Mouse (Mus musculus) heart, embryonic 15.5 days (tissue): ENCODE measurements around the gene Ythdf1. TPM values are rescaled to one million over a fixed set of nuclear protein-coding genes. Genes with fewer than 3 reads are reported as not detected.
A peak's percentile ranks its signal among the peaks of the same experiment; 100 is the strongest.

Experiments
- ATAC-seq: fragments of 200-750 bp; cut with Nextera tagmentation; replicated peaks from 2 replicates; pipeline ENCODE4 v1.8.0; 2017; ENCODE audit warnings: low read depth, moderate TSS enrichment; ENCODE audit not compliant: insufficient number of reproducible peaks, insufficient read depth, low FRiP score
- H3K27ac ChIP-seq: fragments of 300-500 bp; sonication (generic); 2 replicates; pipeline ENCODE4 v1.5.1; 2015; ENCODE audit warnings: mild to moderate bottlenecking, inconsistent platforms
- H3K27me3 ChIP-seq: fragments of 300-500 bp; sonication (generic); 2 replicates; pipeline ENCODE4 v1.6.1; 2015; ENCODE audit warnings: inconsistent platforms
- H3K36me3 ChIP-seq: fragments of 300-500 bp; sonication (generic); 2 replicates; pipeline ENCODE4 v1.6.1; 2015; ENCODE audit warnings: mild to moderate bottlenecking, inconsistent platforms
- H3K4me1 ChIP-seq: fragments of 300-500 bp; sonication (generic); replicated peaks from 2 replicates; pipeline ENCODE4 v1.6.1; 2015; ENCODE audit warnings: inconsistent platforms
- H3K4me2 ChIP-seq: fragments of 300-500 bp; sonication (generic); 2 replicates; pipeline ENCODE4 v1.6.1; 2015; ENCODE audit warnings: inconsistent platforms, mild to moderate bottlenecking, moderate library complexity
- H3K4me3 ChIP-seq: fragments of 300-500 bp; sonication (generic); 2 replicates; pipeline ENCODE4 v1.5.1; 2015; ENCODE audit warnings: mild to moderate bottlenecking, inconsistent platforms
- H3K9ac ChIP-seq: fragments of 300-500 bp; sonication (generic); 2 replicates; pipeline ENCODE4 v1.6.1; 2015; ENCODE audit warnings: mild to moderate bottlenecking, inconsistent platforms
- H3K9me3 ChIP-seq: fragments of 300-500 bp; sonication (generic); replicated peaks from 2 replicates; pipeline ENCODE4 v1.6.1; 2016; ENCODE audit warnings: inconsistent platforms
- WGBS: fragments of 180-500 bp; shearing (Covaris S2); methylation state at CpG from one replicate; pipeline ENCODE4 v1.1.7; 2015; ENCODE audit warnings: mixed read lengths; 5-methylcytosine and 5-hydroxymethylcytosine counted together
- polyA plus RNA-seq: library from polyadenylated mRNA; unstranded; fragments of >200 nt; fragmentation: Nextera tagmentation; extraction: Ambion mirVana; gene quantifications from 2 replicates; pipeline ENCODE4 v1.2.1, GENCODE M21; 2015

Ythdf1 gene
- polyA plus RNA-seq, 1 experiment from 2014 or later = 32.9 TPM

DNA sequence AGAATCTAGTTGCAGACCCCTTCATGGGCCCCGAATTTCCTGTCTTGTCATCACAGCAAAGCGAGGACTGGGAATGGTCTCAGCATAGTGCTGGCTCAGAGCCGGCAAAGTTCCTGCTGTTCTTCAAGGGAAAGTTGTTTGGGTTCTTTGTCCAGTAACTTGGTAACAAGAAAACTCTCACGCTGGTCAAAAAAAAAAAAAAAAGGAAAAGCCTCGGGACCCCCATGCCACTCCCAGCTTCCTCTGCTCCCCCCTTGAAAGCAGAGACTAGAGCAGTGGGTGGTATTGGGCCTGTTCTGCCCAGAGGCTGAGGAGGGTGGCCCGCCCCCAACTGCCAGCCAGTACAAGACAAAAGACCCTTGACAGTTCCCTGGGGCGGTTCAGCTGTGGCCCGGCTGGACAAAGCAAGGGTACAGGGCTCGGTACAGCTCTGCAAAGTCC, 32.0 kb upstream of the Ythdf1 start:
- Histone ChIP-seq H3K27me3 (peaks cover 33% of the 10 kb centered on the region), H3K27ac (peak overlapping the region; percentile 70), H3K4me2 (peak overlapping the region; percentile 91), H3K36me3 (no peaks in the 10 kb centered on the region), H3K4me3 (peak overlapping the region; percentile 62), H3K9me3 (no peaks in the 10 kb centered on the region), H3K4me1 (peaks cover 31% of the 10 kb centered on the region), H3K9ac (no peak overlapping the region)
- 24% methylated on average over 9 of the region's 9 CpGs for WGBS
- no peak; the same call in 1 of the 2 replicates for ATAC-seq

DNA sequence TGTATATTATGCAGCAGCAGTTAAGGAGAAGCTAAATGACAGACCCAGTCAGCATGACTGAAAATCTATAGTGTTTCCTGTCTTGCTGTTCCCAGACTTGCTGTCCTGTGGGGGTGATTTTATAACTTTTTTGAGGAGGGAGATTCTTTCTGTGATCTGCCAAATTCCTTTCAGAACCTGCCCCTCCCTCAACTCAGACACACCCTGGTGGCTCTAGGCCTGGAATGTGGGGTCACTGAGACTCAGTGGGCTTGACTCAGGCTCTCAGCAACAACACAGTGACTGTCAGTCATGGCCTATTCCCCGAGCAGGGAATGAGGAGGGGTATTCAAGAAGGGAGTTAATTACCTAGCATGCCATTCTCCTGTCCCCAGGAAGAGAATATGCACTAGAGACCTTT, 29.2 kb upstream of the Ythdf1 start:
- Histone ChIP-seq H3K4me1 (peaks cover 27% of the 10 kb centered on the region), H3K4me2 (no peak overlapping the region), H3K27me3 (peaks cover 20% of the 10 kb centered on the region; the same call in 1 of the 2 replicates), H3K27ac (no peak overlapping the region), H3K9ac (no peak overlapping the region), H3K4me3 (no peak overlapping the region), H3K36me3 (no peaks in the 10 kb centered on the region), H3K9me3 (no peaks in the 10 kb centered on the region)
- 23% methylated on average over 1 of the region's 1 CpGs for WGBS
- no peak for ATAC-seq

DNA sequence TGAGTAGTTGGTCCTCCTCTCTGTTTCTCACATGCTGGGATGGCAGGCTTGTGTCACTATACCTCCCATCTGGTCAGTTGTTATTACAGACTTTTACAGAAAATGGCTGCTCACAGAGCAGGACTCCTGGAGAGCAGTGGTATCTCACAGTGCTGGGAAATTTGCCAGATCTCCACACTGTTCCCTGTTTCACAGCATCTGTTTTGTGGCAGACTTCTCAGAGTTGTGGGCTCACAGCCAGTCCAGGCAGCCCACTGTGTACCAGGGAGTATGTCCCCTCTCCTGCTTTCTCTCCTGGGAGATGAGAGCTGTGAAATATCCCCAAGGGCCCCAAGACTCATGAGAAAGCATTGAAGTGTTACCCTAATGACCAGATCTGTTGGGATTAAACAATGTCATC, 21.1 kb upstream of the Ythdf1 start:
- no peaks in the 10 kb centered on the region for H3K36me3 ChIP-seq
- 0 out of 2 replicates have a peak, but pooled peaks have one; percentile 45 for ATAC-seq
- H3K4me1 ChIP-seq = peaks cover 15% of the 10 kb centered on the region
- no peak overlapping the region for H3K4me2 ChIP-seq
- H3K9ac ChIP-seq = no peak overlapping the region
- no peaks in the 10 kb centered on the region for H3K27me3 ChIP-seq
- peak overlapping the region; percentile 52; the same call in 1 of the 2 replicates for H3K27ac ChIP-seq
- H3K4me3 ChIP-seq = no peak overlapping the region
- H3K9me3 ChIP-seq = no peaks in the 10 kb centered on the region

DNA sequence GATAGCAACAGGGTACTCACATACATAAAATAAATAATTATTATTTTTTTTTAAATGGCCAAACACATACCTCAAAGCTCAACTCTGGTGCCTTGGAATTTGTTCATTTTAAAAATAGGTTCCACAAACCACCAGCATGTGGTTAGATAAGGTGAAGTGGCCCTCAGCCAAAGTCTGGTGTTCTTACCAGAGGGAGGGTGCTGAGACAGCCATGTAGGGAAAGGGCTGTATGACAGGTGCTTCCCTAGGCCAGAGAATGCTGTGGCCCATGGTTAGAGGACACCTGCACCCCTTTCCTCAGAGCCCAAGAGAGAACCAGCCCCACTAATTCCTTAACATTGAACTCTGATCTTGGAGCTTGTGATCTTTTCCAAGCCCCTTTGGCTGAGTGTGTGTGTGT, 19.4 kb upstream of the Ythdf1 start:
- Histone ChIP-seq H3K9ac (no peak overlapping the region), H3K4me3 (no peak overlapping the region), H3K27ac (no peak overlapping the region), H3K4me1 (peaks cover 15% of the 10 kb centered on the region), H3K27me3 (no peaks in the 10 kb centered on the region), H3K4me2 (no peak overlapping the region), H3K9me3 (no peaks in the 10 kb centered on the region), H3K36me3 (no peaks in the 10 kb centered on the region)
- no peak for ATAC-seq

DNA sequence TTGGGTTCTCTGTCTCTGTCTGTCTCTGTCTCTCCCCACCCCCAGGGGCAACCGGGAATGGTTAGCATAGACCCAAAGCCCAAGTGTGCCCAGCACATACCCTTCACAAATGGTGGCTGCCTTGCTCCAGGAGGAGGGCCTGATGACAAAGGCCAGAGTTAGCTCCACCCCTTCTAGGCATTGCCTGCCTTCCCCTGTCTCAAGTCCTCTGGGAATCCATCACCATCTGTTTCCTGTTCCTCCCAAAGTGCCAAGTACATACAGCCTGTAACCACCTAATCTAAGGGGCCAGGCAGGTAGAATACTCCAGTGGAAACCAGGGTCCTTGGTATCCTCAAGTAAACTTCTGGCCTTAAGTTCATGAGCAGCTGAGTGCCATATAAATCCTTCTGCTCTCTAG, 11.7 kb upstream of the Ythdf1 start:
- no peak overlapping the region for H3K4me3 ChIP-seq
- H3K4me2 ChIP-seq = no peak overlapping the region
- H3K9ac ChIP-seq = no peak overlapping the region
- H3K27ac ChIP-seq = no peak overlapping the region
- 61% methylated on average over 1 of the region's 1 CpGs for WGBS
- no peaks in the 10 kb centered on the region for H3K9me3 ChIP-seq
- ATAC-seq = no peak
- H3K4me1 ChIP-seq = no peaks in the 10 kb centered on the region
- H3K36me3 ChIP-seq = no peaks in the 10 kb centered on the region
- peaks cover 3% of the 10 kb centered on the region; the same call in 1 of the 2 replicates for H3K27me3 ChIP-seq

DNA sequence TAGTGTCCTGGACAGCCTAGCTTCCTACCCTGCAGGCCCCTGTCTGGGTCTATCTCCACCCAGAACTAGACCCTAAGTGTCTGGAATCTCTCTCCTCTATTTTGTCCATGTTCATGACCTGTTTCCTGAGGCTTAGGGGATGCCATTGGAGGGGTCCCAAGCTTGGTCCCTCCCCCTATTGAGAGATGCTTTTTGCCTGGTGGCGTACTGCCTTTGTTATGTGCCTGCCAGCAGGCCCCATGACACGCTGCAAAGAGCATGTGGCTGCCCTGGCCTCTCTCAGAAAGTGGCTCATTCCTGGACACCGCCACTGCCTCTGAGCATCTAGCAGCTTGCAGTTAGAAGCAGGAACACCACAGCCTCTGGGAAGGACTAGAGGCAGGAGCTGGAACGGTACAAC, 8.0 kb upstream of the Ythdf1 start, which contains the start of gene Birc7:
Gene Birc7 (plus strand): TSS at position 301 of the 400 bp plus-strand sequence.
- 41% methylated on average over 4 of the region's 4 CpGs for WGBS
- no peak within 1 kb of the TSS for H3K27ac ChIP-seq
- no peaks in the 10 kb centered on the region for H3K36me3 ChIP-seq
- ATAC-seq = no peak
- H3K9me3 ChIP-seq = no peaks in the 10 kb centered on the region
- H3K4me2 ChIP-seq = no peak within 1 kb of the TSS
- no peaks in the 10 kb centered on the region for H3K27me3 ChIP-seq
- H3K9ac ChIP-seq = no peak within 1 kb of the TSS
- no peaks in the 10 kb centered on the region for H3K4me1 ChIP-seq
- no peak within 1 kb of the TSS for H3K4me3 ChIP-seq

DNA sequence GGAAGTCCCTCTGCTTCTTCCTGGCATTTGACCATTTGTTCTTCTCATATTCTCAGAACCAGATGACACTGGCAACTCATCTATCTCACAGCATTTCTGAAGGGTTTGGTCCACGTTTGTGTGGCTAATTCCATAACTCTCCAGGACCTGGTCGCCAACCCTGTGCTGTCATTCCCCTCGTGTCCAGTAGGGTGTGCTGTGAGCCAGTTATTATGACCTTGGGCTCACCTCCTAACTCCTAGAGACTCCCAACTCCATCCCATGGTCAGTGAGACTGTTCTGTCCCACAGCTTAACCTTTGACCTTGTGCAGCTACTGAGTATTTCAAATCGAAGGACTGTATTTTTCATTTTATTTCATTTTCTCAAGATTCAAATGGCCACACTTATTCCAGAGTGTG, 4.4 kb upstream of the Ythdf1 start:
- Histone ChIP-seq H3K9ac (no peak overlapping the region), H3K4me2 (no peak overlapping the region), H3K4me1 (peaks cover 4% of the 10 kb centered on the region), H3K9me3 (no peaks in the 10 kb centered on the region), H3K4me3 (no peak overlapping the region), H3K27ac (no peak overlapping the region), H3K27me3 (peaks cover 5% of the 10 kb centered on the region; the same call in 1 of the 2 replicates), H3K36me3 (no peaks in the 10 kb centered on the region)
- 6% methylated on average over 4 of the region's 4 CpGs for WGBS
- no peak for ATAC-seq

DNA sequence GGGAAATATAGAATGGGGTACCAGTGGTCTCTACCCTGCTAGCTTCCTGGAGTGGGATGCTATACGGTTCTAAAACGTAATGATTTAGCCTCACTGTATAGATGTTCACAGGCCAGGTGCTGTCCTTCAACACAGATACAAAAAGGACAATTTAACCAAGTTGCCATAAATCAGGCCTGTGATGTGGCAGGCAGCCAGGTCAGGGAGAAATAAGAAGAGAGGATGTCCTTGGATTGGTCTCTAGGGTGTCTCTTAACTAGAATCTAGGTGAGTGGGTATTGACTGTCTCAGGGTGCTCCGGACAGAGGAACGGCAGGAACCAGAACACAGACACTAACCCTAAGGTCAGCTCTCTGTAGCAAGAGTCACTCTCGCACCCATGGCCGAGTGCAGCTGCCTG, 2.0 kb upstream of the Ythdf1 start:
- no peak overlapping the region for H3K9ac ChIP-seq
- peaks cover 5% of the 10 kb centered on the region; the same call in 1 of the 2 replicates for H3K27me3 ChIP-seq
- no peak overlapping the region for H3K4me3 ChIP-seq
- ATAC-seq = no peak
- no peak overlapping the region for H3K4me2 ChIP-seq
- WGBS = 88% methylated on average over 6 of the region's 6 CpGs
- H3K4me1 ChIP-seq = peaks cover 13% of the 10 kb centered on the region
- H3K36me3 ChIP-seq = peaks cover 13% of the 10 kb centered on the region
- H3K27ac ChIP-seq = no peak overlapping the region
- H3K9me3 ChIP-seq = no peaks in the 10 kb centered on the region

DNA sequence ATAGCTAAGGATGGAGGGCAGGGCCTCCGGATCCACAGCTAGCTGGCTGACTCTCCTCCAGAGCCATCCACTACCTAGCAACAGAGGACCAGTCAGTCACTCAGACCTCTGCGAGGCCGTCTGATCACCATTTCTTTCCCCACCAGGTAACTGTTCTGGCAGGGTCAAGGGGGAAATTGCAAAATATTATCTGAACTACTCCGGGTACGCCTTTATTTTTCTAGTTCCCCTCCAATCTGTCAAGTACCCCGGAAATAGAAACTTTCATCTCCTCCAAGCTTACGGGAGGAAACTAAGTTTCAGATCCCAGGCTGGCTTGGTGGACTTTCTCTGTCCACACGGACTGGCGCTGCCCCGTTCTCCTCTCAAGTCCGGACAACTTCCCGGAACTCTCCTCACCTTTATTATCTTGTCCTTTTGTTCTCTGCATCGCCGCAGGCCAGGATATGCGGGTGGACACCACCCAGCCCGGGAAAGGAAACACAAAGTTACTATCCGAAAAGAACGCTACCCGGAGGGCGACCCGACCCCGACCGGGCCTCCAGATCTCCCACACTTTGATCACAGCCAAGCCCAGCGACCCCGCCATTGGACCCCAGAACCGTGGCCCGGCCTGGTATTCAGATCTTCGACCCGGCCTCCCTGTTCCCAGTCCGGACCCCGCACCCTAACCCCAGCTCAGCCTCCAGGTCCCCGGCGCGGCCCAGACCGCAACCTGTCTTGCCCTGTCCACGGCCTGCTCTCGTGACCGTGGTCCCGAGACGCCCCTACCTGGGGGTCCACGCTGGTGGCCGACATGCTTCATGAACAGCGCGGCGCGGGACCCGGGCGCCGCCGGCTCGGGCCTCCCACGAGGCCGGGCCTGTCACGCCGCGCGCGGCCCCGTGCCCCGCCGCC, 588 bp downstream of the Ythdf1 start:
- WGBS = under 1% methylated on average over 61 of the region's 61 CpGs
- H3K27me3 ChIP-seq = peaks cover 5% of the 10 kb centered on the region; the same call in 1 of the 2 replicates
- peak overlapping the region; percentile 87 for H3K4me3 ChIP-seq
- peak overlapping the region; percentile 73 for H3K27ac ChIP-seq
- peak; percentile 37 for ATAC-seq
- H3K9me3 ChIP-seq = no peaks in the 10 kb centered on the region
- peak overlapping the region; percentile 98 for H3K9ac ChIP-seq
- peak overlapping the region; percentile 73 for H3K4me2 ChIP-seq
- H3K4me1 ChIP-seq = peaks cover 29% of the 10 kb centered on the region
- H3K36me3 ChIP-seq = peaks cover 25% of the 10 kb centered on the region

DNA sequence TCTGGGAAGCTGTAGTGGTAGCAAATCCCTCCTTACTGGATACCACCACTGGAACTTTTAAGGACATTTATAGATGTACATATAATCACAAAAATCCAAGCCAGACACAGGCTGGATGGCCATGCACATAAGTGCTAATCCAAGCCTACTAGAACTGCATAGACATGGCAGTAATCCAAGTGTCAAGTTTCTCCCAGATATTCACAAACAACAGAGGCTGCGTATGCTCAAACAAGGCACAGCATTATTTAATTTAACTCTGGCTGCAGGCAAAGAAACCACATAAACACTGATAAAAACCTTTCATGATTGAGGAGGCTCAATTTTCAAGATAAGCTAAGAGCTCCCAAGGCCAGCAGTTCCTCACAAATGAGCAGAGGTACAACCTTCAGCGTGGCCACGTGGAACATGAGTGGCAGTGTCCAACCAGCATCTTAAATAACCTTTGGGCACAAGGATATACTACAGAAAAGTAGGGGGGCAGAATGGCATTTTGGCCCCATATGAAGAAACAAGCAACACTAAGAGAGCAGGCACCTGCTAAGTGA, 4.8 kb downstream of the Ythdf1 start:
- H3K9ac ChIP-seq = no peak overlapping the region
- no peaks in the 10 kb centered on the region for H3K27me3 ChIP-seq
- H3K4me1 ChIP-seq = peaks cover 25% of the 10 kb centered on the region
- ATAC-seq = no peak
- H3K27ac ChIP-seq = 0 out of 2 replicates have a peak overlapping the region, but pooled peaks have one; percentile 11
- no peak overlapping the region for H3K4me3 ChIP-seq
- WGBS = 40% methylated on average over 3 of the region's 3 CpGs
- no peak overlapping the region for H3K4me2 ChIP-seq
- H3K9me3 ChIP-seq = no peaks in the 10 kb centered on the region
- peaks cover 59% of the 10 kb centered on the region for H3K36me3 ChIP-seq

DNA sequence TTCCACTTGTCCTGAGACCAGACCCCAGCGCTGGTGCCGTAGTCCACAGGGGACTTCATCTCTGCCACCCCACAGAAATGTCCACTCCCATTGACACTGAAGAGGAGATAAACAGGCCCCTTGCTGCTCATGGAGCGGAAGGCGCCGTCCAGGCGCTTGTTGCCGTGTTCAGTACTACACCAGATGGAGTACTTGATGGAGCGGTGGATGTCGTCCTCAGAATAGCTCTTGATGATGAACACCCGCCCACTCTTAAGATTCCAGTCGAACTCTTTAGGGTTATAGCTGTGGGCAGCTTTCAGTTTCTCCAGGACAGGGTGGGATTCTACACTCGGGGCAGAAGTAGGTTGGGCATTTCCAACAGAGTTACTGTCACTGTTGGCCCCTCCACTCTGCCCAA, 9.8 kb downstream of the Ythdf1 start:
- peaks cover 57% of the 10 kb centered on the region for H3K36me3 ChIP-seq
- no peaks in the 10 kb centered on the region for H3K9me3 ChIP-seq
- no peak overlapping the region for H3K4me3 ChIP-seq
- no peak overlapping the region for H3K4me2 ChIP-seq
- H3K4me1 ChIP-seq = peaks cover 6% of the 10 kb centered on the region
- H3K27ac ChIP-seq = no peak overlapping the region
- H3K27me3 ChIP-seq = no peaks in the 10 kb centered on the region
- 83% methylated on average over 12 of the region's 12 CpGs for WGBS
- ATAC-seq = no peak
- H3K9ac ChIP-seq = no peak overlapping the region
